Mouse (Mus musculus) hindbrain, embryonic 11.5 days (tissue): ENCODE measurements at regions not wholly inside any gene's neighbourhood (a gene's known extent, or its start where the extent isn't known, plus 50 kb on each side); places are given as distances from the start of the nearest gene placed in this dataset.

Experiments used
- ATAC-seq: fragments of 200-750 bp; cut with Nextera tagmentation; 2 replicates; pipeline ENCODE4 v1.8.0; 2017; ENCODE audit warnings: mild to moderate bottlenecking, moderate TSS enrichment, moderate library complexity; ENCODE audit not compliant: low FRiP score
- DNase-seq: peaks from one replicate; pipeline ENCODE4 v3.0.0-alpha.2; 2015; ENCODE audit warnings: low spot score
- H3K27ac ChIP-seq: fragments of 300-500 bp; sonication (generic); 2 replicates; pipeline ENCODE4 v1.5.1; 2014; ENCODE audit warnings: mild to moderate bottlenecking, low read depth, low read length
- H3K27me3 ChIP-seq: fragments of 300-500 bp; sonication (generic); 2 replicates; pipeline ENCODE4 v1.6.1; 2014; ENCODE audit warnings: mild to moderate bottlenecking, low read length, moderate library complexity, mixed read lengths; ENCODE audit not compliant: control insufficient read depth, insufficient read depth
- H3K36me3 ChIP-seq: fragments of 300-500 bp; sonication (generic); 2 replicates; pipeline ENCODE4 v1.6.1; 2014; ENCODE audit warnings: mild to moderate bottlenecking, low read length, moderate library complexity, mixed read lengths; ENCODE audit not compliant: control insufficient read depth, insufficient read depth
- H3K4me1 ChIP-seq: fragments of 300-500 bp; sonication (generic); replicated peaks from 2 replicates; pipeline ENCODE4 v1.6.1; 2014; ENCODE audit warnings: low read length, mixed read lengths; ENCODE audit not compliant: control insufficient read depth, insufficient read depth
- H3K4me2 ChIP-seq: fragments of 300-500 bp; sonication (generic); replicated peaks from 2 replicates; pipeline ENCODE4 v1.6.1; 2014; ENCODE audit warnings: mild to moderate bottlenecking, low read depth, low read length
- H3K4me3 ChIP-seq: fragments of 300-500 bp; sonication (generic); 2 replicates; pipeline ENCODE4 v1.5.1; 2014; ENCODE audit warnings: low read depth, low read length
- H3K9ac ChIP-seq: fragments of 300-500 bp; sonication (generic); 2 replicates; pipeline ENCODE4 v1.6.1; 2014; ENCODE audit warnings: low read depth, low read length
- H3K9me3 ChIP-seq: fragments of 300-500 bp; sonication (generic); 2 replicates; pipeline ENCODE4 v1.6.1; 2016; ENCODE audit warnings: low read length; ENCODE audit not compliant: control insufficient read depth
- WGBS: fragments of 180-500 bp; shearing (Covaris S2); extraction: QIAGEN DNeasy Blood & Tissue Kit; methylation state at CpG from one replicate; pipeline ENCODE4 v1.1.7; 2014; 5-methylcytosine and 5-hydroxymethylcytosine counted together

GRCm38 (mm10) chr1:108282099-108282498 lies 692.3 kb downstream of the Serpinb8 start:
- 79% methylated on average over 5 of the region's 5 CpGs for WGBS
- Histone ChIP-seq H3K27me3 (no peaks in the 10 kb centered on the region), H3K36me3 (no peaks in the 10 kb centered on the region), H3K27ac (no peak overlapping the region), H3K4me2 (no peak overlapping the region), H3K4me3 (no peak overlapping the region), H3K4me1 (no peaks in the 10 kb centered on the region), H3K9me3 (no peaks in the 10 kb centered on the region), H3K9ac (no peak overlapping the region)
- no peak for DNase-seq
- ATAC-seq = no peak

- no peak overlapping the region for H3K4me3 ChIP-seq
- DNase-seq (no peak), ATAC-seq (no peak)
- WGBS = 78% methylated on average over 1 of the region's 1 CpGs
- no peaks in the 10 kb centered on the region for H3K4me1 ChIP-seq
- H3K9me3 ChIP-seq = no peaks in the 10 kb centered on the region
- H3K4me2 ChIP-seq = no peak overlapping the region
- no peaks in the 10 kb centered on the region for H3K27me3 ChIP-seq
- H3K9ac ChIP-seq = no peak overlapping the region
- no peak overlapping the region for H3K27ac ChIP-seq
- no peaks in the 10 kb centered on the region for H3K36me3 ChIP-seq
These were observed 696.8 kb downstream of the Serpinb8 start for GRCm38 (mm10) chr1:108286571-108286970.
